Mouse (Mus musculus): ENCODE data around the gene Fam171a2. TPM values are rescaled to one million over a fixed set of nuclear protein-coding genes. Genes with fewer than 3 reads are reported as not detected.
"Not testable (repeated sequence)": the region's sequence is repeated elsewhere in the genome, so short reads cannot be mapped to it uniquely, and the experiment has no call there.

Fam171a2 gene
- polyA plus RNA-seq, 1 experiment from 2014 or later, result 11.6 TPM

DNA sequence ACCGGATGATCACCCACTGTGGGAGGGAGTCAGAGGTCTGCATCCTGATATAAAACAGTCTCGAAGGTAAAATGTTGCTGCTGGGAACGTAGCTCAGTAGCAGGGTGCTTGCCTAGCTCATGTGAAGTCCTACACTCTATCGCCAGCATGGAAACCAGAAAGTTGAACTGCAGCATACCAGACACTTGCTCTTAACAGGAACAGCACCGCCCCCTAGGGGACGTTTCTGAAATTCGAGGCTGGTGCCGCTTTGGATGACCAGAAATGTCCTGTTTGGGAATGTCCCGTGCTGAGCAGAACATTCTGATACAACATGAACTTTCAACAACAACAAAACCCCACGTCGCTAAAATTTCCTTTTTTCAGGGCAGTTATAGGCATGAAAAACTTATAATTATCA lies 35.8 kb downstream of the Fam171a2 start:
- WGBS, result 11% methylated on average over 11 of the region's 11 CpGs
- DNase-seq (ENCODE audit: low spot score), result peak; percentile 92
- H3K9me3 ChIP-seq (ENCODE audit: control insufficient read depth, low read length), result no peaks in the 10 kb centered on the region
- H3K4me1 ChIP-seq (ENCODE audit: control insufficient read depth, insufficient read depth, low read length), result peaks cover 7% of the 10 kb centered on the region; the same call in 1 of the 2 replicates
- H3K9ac ChIP-seq (ENCODE audit: low read length), result no peak overlapping the region
- no peak for ATAC-seq (ENCODE audit: insufficient read depth, low FRiP score, low TSS enrichment)
- H3K27me3 ChIP-seq (ENCODE audit: control insufficient read depth, insufficient read depth, low read length), result no peaks in the 10 kb centered on the region
- no peaks in the 10 kb centered on the region for H3K36me3 ChIP-seq (ENCODE audit: control insufficient read depth, insufficient read depth, low read length)
- H3K27ac ChIP-seq (ENCODE audit: low read depth, low read length), result no peak overlapping the region
- H3K4me2 ChIP-seq (ENCODE audit: low read depth), result no peak overlapping the region
- H3K4me3 ChIP-seq (ENCODE audit: low read depth, low read length), result no peak overlapping the region

DNA sequence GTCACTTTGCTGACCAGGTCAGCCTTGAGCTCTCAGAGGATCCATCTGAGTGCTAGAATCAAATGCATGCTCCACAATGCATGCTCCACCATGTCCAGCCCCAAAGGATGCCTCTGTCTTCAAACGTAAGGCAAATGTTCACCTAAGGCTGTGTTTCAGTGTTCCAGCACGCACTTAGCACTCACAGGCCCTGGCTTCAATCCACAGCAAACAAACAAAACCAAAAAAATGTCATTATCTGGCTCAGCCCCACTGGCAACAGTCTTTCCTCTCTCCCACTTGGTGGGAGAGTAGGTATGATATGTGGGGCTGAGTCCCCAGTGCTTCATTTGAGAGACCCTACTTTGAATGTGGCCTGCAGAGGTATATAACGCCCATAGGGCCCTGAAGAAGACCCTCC lies 36.4 kb downstream of the Fam171a2 start:
- H3K9me3 ChIP-seq (ENCODE audit: control insufficient read depth, low read length), result no peaks in the 10 kb centered on the region
- H3K4me1 ChIP-seq (ENCODE audit: control insufficient read depth, insufficient read depth, low read length), result peaks cover 13% of the 10 kb centered on the region
- ATAC-seq (ENCODE audit: insufficient read depth, low FRiP score, low TSS enrichment) (no peak), DNase-seq (ENCODE audit: low spot score) (no peak)
- H3K27ac ChIP-seq (ENCODE audit: low read depth, low read length), result no peak overlapping the region
- H3K9ac ChIP-seq (ENCODE audit: low read length), result no peak overlapping the region
- H3K27me3 ChIP-seq (ENCODE audit: control insufficient read depth, insufficient read depth, low read length), result no peaks in the 10 kb centered on the region
- H3K4me2 ChIP-seq (ENCODE audit: low read depth), result no peak overlapping the region
- no peak overlapping the region for H3K4me3 ChIP-seq (ENCODE audit: low read depth, low read length)
- WGBS, result 86% methylated on average over 3 of the region's 3 CpGs
- no peaks in the 10 kb centered on the region for H3K36me3 ChIP-seq (ENCODE audit: control insufficient read depth, insufficient read depth, low read length)

DNA sequence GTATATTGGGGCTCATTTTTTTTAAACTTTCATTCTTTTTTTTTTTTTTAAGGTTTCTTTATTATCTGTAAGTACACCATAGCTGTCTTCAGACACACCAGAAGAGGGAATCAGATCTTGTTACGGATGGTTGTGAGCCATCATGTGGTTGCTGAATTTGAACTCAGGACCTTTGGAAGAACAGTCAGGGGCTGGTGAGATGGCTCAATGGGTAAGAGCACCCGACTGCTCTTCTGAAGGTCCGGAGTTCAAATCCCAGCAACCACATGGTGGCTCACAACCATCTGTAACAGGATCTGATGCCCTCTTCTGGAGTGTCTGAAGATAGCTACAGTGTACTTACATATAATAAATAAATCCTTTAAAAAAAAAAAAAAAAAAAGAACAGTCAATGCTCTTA lies 37.1 kb downstream of the Fam171a2 start:
- not testable (repeated sequence) for H3K9me3 ChIP-seq (ENCODE audit: control insufficient read depth, low read length); DNase-seq (ENCODE audit: low spot score); H3K36me3 ChIP-seq (ENCODE audit: control insufficient read depth, insufficient read depth, low read length); H3K9ac ChIP-seq (ENCODE audit: low read length); H3K4me2 ChIP-seq (ENCODE audit: low read depth); H3K4me3 ChIP-seq (ENCODE audit: low read depth, low read length); H3K27me3 ChIP-seq (ENCODE audit: control insufficient read depth, insufficient read depth, low read length); ATAC-seq (ENCODE audit: insufficient read depth, low FRiP score, low TSS enrichment); H3K27ac ChIP-seq (ENCODE audit: low read depth, low read length)
- WGBS, result 93% methylated on average over 3 of the region's 3 CpGs
- H3K4me1 ChIP-seq (ENCODE audit: control insufficient read depth, insufficient read depth, low read length), result peaks cover 15% of the 10 kb centered on the region

DNA sequence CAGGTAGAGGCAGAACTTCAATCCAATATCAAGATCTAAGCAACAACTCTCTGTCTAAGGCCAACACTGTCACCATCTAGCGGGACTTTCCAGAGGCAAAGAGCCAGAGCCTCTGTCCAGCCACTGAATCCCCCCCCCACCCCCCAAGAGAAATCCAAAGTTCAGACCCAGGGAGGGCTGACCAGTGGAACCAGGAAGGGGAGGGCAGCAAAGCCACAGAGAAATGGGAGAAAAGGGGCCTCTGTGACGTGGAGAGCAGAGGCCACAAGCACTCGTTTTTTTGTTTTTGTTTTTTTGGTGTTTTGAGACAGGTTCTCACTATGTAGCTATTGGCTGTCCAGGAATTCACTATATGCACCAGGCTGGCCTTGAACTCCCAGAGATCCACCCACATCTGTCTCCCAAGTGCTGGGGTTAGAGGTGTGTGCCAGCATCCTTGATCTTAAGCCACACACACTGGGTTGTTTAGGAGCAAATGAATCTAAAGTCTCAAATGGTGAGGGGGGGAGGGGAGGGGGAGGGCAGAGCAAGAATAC lies 37.6 kb downstream of the Fam171a2 start:
- no peak for DNase-seq (ENCODE audit: low spot score)
- no peaks in the 10 kb centered on the region for H3K36me3 ChIP-seq (ENCODE audit: control insufficient read depth, insufficient read depth, low read length)
- no peak overlapping the region for H3K4me3 ChIP-seq (ENCODE audit: low read depth, low read length)
- 83% methylated on average over 3 of the region's 3 CpGs for WGBS
- peaks cover 15% of the 10 kb centered on the region for H3K4me1 ChIP-seq (ENCODE audit: control insufficient read depth, insufficient read depth, low read length)
- ATAC-seq (ENCODE audit: insufficient read depth, low FRiP score, low TSS enrichment), result no peak
- H3K27me3 ChIP-seq (ENCODE audit: control insufficient read depth, insufficient read depth, low read length), result no peaks in the 10 kb centered on the region
- H3K9ac ChIP-seq (ENCODE audit: low read length), result no peak overlapping the region
- H3K4me2 ChIP-seq (ENCODE audit: low read depth), result no peak overlapping the region
- H3K9me3 ChIP-seq (ENCODE audit: control insufficient read depth, low read length), result no peaks in the 10 kb centered on the region
- H3K27ac ChIP-seq (ENCODE audit: low read depth, low read length), result no peak overlapping the region

DNA sequence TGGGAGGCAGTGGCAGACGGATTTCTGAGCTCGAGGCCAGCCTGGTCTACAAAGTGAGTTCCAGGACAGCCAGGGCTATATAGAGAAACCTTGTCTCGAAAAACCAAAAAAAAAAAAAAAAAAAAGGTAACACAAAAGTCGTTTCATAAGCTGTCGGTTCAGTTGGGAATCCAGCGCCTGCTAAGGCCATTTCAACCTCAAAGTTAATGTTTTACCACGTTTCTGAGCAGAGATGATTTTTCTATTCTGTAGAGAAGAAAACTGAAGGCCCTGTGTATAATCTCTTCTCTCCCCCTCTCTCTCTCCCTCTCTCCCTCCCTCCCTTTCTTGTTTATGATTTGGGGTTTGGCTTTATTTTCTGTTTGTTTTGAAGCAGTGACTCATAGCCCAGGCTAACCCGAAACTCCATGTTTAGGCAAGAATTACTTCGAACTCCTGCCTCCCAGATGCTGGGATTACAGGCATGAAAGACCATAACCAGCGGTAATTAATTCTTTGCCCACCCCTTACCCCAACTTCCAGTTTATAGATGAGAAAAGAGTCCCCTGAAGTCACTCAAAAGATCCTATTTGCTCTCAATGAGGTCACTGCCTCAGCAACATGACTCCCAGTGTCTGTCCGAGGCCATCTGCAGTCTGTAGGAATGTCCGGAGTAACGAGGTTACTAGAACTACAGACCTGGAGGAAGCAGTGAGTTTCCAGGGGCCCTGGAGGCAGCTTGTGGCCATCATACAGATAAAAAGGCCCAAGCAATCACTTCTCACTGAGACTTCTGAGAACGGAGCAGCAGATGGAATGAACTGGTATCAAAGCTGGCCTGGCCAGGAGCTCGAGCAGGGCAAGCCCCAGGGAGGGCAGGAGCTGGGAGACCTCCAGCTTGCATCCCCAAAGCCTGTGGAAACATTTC lies 38.3 kb downstream of the Fam171a2 start:
- Histone ChIP-seq H3K9me3 (ENCODE audit: control insufficient read depth, low read length) (no peaks in the 10 kb centered on the region), H3K4me2 (ENCODE audit: low read depth) (peak overlapping the region; percentile 94), H3K36me3 (ENCODE audit: control insufficient read depth, insufficient read depth, low read length) (peaks cover 2% of the 10 kb centered on the region; the same call in 1 of the 2 replicates), H3K27me3 (ENCODE audit: control insufficient read depth, insufficient read depth, low read length) (no peaks in the 10 kb centered on the region), H3K27ac (ENCODE audit: low read depth, low read length) (no peak overlapping the region), H3K9ac (ENCODE audit: low read length) (no peak overlapping the region; the same call in 1 of the 2 replicates), H3K4me1 (ENCODE audit: control insufficient read depth, insufficient read depth, low read length) (peaks cover 15% of the 10 kb centered on the region), H3K4me3 (ENCODE audit: low read depth, low read length) (peak overlapping the region; percentile 74)
- ATAC-seq (ENCODE audit: insufficient read depth, low FRiP score, low TSS enrichment), result no peak
- WGBS, result 38% methylated on average over 15 of the region's 15 CpGs
- DNase-seq (ENCODE audit: low spot score), result no peak

DNA sequence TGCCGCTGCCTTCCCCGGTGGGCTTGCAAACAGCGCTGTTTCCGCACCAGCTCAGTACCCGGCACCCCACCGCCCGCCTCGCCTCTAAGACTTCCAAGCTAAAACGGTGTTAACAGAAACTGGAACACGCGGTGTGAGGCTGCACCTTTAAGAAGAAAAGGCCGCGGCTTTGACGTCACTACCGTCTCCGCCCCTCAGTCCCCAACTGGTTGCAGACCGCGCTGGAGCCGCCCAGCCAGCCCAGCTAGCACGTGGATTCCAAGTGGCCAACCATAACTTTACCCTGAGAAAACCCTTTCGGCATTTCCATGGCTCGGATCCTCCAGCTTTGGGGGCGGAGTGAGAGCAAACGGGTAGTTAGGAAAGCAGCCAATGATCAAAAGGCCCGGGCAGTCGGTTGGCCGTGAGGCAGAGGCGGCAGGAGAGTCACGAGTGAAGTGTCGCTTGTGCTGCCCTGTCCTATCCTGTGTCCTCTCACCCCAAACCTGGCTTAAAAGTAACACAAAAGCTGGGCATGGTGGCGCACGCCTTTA lies 39.1 kb downstream of the Fam171a2 start:
- WGBS, result 0% methylated on average over 32 of the region's 32 CpGs
- DNase-seq (ENCODE audit: low spot score) (peak; percentile 97), ATAC-seq (ENCODE audit: insufficient read depth, low FRiP score, low TSS enrichment) (peak; percentile 93)
- peak overlapping the region; percentile 75 for H3K27ac ChIP-seq (ENCODE audit: low read depth, low read length)
- peaks cover 7% of the 10 kb centered on the region for H3K36me3 ChIP-seq (ENCODE audit: control insufficient read depth, insufficient read depth, low read length)
- peak overlapping the region; percentile 78 for H3K9ac ChIP-seq (ENCODE audit: low read length)
- H3K4me3 ChIP-seq (ENCODE audit: low read depth, low read length), result peak overlapping the region; percentile 74
- peak overlapping the region; percentile 94 for H3K4me2 ChIP-seq (ENCODE audit: low read depth)
- H3K9me3 ChIP-seq (ENCODE audit: control insufficient read depth, low read length), result no peaks in the 10 kb centered on the region
- H3K4me1 ChIP-seq (ENCODE audit: control insufficient read depth, insufficient read depth, low read length), result peaks cover 15% of the 10 kb centered on the region
- H3K27me3 ChIP-seq (ENCODE audit: control insufficient read depth, insufficient read depth, low read length), result no peaks in the 10 kb centered on the region

DNA sequence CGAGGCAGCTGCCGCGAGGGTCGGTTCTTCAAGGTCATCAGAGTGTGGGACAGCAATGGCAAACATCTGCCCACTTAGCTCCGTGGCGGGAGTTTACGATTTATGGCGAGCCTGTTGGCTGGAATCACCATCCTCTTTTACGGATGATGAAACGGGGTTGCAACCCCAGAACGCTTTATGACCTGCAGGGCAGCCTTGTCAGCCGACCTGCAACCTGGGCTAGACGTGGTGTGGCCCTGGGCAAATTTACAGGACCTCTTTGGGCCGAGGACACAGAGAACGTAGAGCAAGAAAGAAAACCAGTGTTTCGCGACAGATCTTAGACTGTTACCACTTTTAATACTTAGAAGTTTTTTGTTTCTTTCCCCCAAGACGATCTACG lies 39.7 kb downstream of the Fam171a2 start, which contains the start of gene Slc25a39:
TSS of gene Slc25a39 (minus strand) at position 113 of the 382 bp plus-strand sequence.
- Histone ChIP-seq H3K4me1 (ENCODE audit: control insufficient read depth, insufficient read depth, low read length) (peaks cover 15% of the 10 kb centered on the region), H3K4me3 (ENCODE audit: low read depth, low read length) (peak within 1 kb of the TSS; percentile 74)
- under 1% methylated on average over 19 of the region's 19 CpGs for WGBS

DNA sequence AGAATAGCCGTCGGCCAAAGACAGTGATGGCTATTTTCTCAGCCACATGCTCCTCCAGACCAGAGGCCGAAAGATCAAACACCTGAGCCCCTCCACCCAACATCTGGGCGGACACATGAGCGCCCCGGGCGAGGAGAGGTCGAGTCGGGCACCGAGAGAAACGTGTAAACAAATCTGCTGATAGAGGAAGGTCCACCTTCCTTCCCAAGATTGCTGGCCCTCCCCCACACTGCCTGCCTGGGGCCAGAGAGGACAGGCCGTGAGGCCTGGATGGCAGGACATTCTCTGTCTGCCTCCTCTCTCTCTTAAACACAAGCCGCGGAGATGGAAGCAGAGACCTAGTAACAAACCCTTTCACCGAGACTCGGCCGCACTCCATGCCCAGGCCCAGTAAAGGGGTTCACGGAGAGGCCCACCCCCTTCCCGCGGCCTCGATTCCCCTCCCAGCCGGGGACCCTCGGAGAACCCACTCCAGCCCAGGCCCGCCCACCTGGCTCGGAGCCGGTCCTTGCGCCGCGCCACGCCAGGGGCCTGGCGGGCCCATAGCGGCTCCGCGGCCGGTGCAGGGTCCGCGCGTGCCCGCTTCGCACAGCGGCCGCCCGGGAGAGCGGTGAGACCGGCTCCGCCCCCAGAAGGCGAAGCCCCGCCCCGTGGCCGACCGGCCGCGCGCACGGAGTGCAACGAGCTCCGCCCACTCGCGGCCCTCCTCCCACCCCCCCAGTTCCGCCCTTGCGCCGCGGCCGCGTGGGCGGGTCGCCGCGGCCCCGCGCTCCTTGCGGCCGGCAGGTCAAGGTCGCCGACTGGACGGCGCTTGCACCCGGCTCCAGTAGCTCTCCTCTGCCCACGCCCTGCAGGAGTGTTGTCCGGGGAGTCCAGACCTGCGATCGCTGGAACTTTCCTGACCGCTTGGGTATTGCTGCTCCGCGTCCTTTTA lies 40.3 kb downstream of the Fam171a2 start:
- H3K27ac ChIP-seq (ENCODE audit: low read depth, low read length), result peak overlapping the region; percentile 75
- WGBS, result under 1% methylated on average over 80 of the region's 85 CpGs
- ATAC-seq (ENCODE audit: insufficient read depth, low FRiP score, low TSS enrichment) (peak; percentile 58), DNase-seq (ENCODE audit: low spot score) (peak; percentile 93)
- peak overlapping the region; percentile 78 for H3K9ac ChIP-seq (ENCODE audit: low read length)
- no peaks in the 10 kb centered on the region for H3K9me3 ChIP-seq (ENCODE audit: control insufficient read depth, low read length)
- H3K4me1 ChIP-seq (ENCODE audit: control insufficient read depth, insufficient read depth, low read length), result peaks cover 18% of the 10 kb centered on the region
- peaks cover 11% of the 10 kb centered on the region for H3K36me3 ChIP-seq (ENCODE audit: control insufficient read depth, insufficient read depth, low read length)
- H3K4me3 ChIP-seq (ENCODE audit: low read depth, low read length), result peak overlapping the region; percentile 74
- H3K4me2 ChIP-seq (ENCODE audit: low read depth), result peak overlapping the region; percentile 94
- H3K27me3 ChIP-seq (ENCODE audit: control insufficient read depth, insufficient read depth, low read length), result no peaks in the 10 kb centered on the region

More for the DNA sequence above, 39.7 kb downstream of the Fam171a2 start, which contains the start of gene Slc25a39:
- peak within 1 kb of the TSS; percentile 78 for H3K9ac ChIP-seq (ENCODE audit: low read length)
- H3K27ac ChIP-seq (ENCODE audit: low read depth, low read length), result peak within 1 kb of the TSS; percentile 75
- H3K9me3 ChIP-seq (ENCODE audit: control insufficient read depth, low read length), result no peaks in the 10 kb centered on the region
- H3K4me2 ChIP-seq (ENCODE audit: low read depth), result peak within 1 kb of the TSS; percentile 94
- H3K36me3 ChIP-seq (ENCODE audit: control insufficient read depth, insufficient read depth, low read length), result peaks cover 10% of the 10 kb centered on the region
- ATAC-seq (ENCODE audit: insufficient read depth, low FRiP score, low TSS enrichment) (no peak), DNase-seq (ENCODE audit: low spot score) (no peak)
- no peaks in the 10 kb centered on the region for H3K27me3 ChIP-seq (ENCODE audit: control insufficient read depth, insufficient read depth, low read length)
